Mouse (Mus musculus) ES-E14 (cell line): ENCODE results near the gene Esyt1.

ENCODE experiments used
- CHD2 ChIP-seq: IDR thresholded peaks from 2 replicates; pipeline ENCODE4 v1.6.1; 2014; ENCODE audit warnings: mild to moderate bottlenecking, low read depth, low read length, inconsistent platforms
- HCFC1 ChIP-seq: IDR thresholded peaks from 2 replicates; pipeline ENCODE4 v1.6.1; 2012; ENCODE audit warnings: low read length, inconsistent platforms, borderline replicate concordance; ENCODE audit not compliant: insufficient read depth
- MAFK ChIP-seq: IDR thresholded peaks from 2 replicates; pipeline ENCODE4 v1.6.1; 2014; ENCODE audit warnings: mild to moderate bottlenecking, low read depth, low read length, inconsistent platforms; ENCODE audit not compliant: insufficient read depth
- ZC3H11A ChIP-seq: IDR thresholded peaks from 2 replicates; pipeline ENCODE4 v1.6.1; 2012; ENCODE audit warnings: low read depth, mild to moderate bottlenecking, inconsistent platforms, low read length, borderline replicate concordance

- no peak for TF ChIP-seq HCFC1
- no peak for TF ChIP-seq ZC3H11A
- no peak for TF ChIP-seq CHD2
- TF ChIP-seq MAFK, result no peak
Observed at GRCm38 (mm10) chr10:128563544-128563943, 37.9 kb upstream of the Esyt1 start.
